Mouse (Mus musculus): ENCODE data around the gene Myrfl.

Myrfl gene

DNA sequence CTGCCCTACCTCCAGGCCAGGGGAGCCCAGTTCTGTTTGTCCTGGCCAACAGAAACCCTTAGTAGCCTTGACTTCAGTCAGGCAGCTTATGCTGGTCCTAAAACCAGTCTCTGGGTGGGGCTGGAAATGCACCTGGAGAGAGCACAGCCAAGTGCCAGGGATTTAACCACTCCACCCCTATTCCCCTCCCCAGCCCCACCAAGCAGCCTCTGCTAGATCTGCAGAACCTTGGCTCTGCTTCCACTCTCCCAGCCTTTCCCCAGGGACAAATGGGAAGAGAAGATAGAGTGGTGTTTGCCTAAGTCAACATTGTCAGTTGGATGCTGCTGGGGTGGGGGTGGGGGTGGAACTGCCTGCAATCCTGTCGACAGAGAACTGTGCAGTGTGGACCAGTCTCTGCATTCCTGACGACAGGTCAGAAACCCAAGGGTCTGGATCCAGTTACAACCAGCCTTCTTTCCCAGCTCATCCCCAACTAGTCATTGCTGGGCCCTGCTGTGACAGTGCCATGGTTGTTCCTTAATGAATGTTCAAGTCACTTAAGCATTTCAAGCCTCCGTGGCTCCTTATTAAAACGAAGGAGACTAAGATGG is 135.1 kb downstream of the Myrfl start:
- no peak for DNase-seq (ENCODE audit: extremely low read depth, insufficient read length, low spot score)

DNA sequence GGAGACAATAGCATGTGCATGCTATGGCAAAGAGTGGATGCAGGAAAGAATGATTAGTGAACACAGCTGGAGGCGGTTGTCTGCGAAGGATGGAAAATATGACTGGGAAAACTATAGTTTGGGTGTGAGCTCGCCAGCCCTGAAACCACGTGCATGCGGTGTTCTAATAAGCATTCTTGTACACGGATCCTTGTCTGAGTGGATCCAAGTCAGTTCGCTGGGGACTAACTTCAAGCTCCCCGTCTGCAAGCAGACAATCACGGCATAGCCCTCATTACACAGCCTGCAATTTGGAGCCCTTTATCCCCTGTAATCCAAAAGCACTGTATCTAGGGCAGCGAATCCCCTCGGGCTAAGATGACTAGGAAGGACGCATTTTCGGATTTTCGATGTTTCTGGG is 136.2 kb downstream of the Myrfl start:
- no peak for DNase-seq (ENCODE audit: extremely low read depth, insufficient read length, low spot score)

- no peak for DNase-seq (ENCODE audit: extremely low read depth, insufficient read length, low spot score)
Measured at GRCm38 (mm10) chr10:116759816-116760215, 136.9 kb downstream of the Myrfl start.

- DNase-seq (ENCODE audit: extremely low read depth, insufficient read length, low spot score), result no peak
Measured at GRCm38 (mm10) chr10:116755881-116756581, 140.7 kb downstream of the Myrfl start.

DNA sequence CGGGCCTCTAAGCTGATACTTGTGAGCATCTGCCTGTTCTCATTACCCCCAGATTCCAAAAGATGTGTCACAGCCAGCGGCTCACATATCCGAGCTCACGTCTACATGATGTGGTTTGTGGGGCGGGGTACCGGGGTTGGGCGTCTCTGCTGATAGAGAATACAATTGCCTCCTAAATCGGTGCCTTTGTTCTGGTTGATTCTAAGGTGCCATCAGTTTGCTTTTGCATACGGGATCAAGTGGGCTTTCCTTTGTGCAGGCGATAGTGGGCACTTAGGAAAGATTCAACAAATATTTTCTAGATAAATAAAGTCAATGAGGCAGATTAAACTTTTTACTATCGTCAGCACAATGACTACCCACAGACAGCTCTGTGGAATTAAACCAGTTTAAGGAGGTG is 141.8 kb downstream of the Myrfl start:
- DNase-seq (ENCODE audit: extremely low read depth, insufficient read length, low spot score), result no peak

DNA sequence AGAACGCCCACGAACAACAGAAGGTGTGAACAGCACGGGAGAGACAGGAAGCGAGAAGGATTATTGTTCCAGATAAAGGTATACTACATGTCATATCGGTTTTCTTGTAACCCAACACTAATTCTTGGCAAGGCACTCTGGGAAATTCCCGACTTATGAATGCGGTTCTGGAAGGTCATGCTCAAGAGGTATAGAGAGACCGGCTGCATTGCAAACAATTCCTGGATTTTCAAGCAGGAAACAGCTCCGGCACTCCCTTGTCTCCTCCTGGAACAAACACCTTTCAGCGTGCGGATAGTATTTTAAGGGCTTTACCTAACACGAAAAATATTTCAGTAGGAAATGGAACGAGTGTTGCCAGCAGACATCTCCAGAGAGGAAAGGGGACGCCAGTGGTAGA is 145.8 kb downstream of the Myrfl start:
- DNase-seq (ENCODE audit: extremely low read depth, insufficient read length, low spot score), result no peak

DNA sequence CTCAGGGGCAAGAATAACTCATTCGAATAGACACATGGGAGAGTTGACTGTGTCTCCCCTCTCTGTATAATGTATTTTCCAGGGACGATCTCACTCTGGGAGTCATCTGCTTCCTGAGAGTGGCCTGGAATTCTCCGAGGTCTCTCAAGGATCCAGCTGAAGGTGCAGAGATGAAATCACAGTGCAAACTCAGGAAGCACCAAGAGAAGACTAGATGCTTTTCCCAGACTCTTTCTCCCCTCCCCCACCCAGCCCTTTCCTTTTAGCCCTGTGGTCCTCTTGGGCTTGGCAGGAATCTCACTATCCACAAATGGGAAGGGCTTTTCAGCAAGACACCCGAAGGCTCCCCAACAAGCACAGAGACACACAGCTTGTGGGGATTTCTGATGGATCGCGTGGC is 146.7 kb downstream of the Myrfl start:
- no peak for DNase-seq (ENCODE audit: extremely low read depth, insufficient read length, low spot score)

DNA sequence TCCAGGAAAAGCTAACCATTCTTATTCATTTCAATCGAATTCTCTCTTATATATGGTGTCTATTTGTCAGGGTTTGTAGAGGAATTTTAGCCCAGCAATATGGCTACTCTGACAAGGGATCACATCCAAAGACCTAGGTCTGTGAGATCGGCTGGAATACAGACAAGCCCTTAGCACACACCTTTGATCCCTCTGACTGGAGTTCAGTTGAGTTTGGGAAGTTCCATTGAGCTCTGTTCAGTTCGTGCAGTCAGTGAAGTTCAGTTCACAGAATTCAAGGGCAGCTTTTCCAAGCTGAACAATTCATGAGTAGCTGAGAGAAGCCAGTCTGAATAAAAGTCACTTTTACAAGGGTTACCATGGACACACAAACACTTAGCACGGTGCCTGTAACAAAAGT is 148.0 kb downstream of the Myrfl start:
- no peak for DNase-seq (ENCODE audit: extremely low read depth, insufficient read length, low spot score)

GRCm38 (mm10) chr10:116746281-116747011 is 150.3 kb downstream of the Myrfl start:
- DNase-seq (ENCODE audit: extremely low read depth, insufficient read length, low spot score), result no peak

DNA sequence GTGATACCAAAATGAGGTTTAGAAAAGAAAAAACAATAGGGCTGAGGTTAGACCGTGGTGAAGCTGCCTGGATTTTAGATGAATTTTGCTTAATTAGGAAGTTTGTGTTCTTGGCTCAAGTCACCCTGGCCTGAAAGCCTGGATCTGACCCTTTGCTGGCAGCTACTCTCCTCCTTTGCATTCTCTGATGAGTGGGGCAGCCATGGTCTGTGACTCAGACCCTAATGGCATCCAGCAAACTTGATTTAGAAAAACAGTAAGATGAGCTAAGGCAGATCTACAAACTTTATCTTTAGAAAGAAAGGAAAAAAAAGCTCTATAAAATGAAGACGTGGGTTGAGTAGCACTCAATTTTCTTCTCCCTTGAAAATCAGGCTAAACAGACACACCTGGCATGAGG is 154.0 kb downstream of the Myrfl start:
- no peak for DNase-seq (ENCODE audit: extremely low read depth, insufficient read length, low spot score)

- no peak for DNase-seq (ENCODE audit: extremely low read depth, insufficient read length, low spot score)
Measured at GRCm38 (mm10) chr10:116742189-116742588, 154.5 kb downstream of the Myrfl start.

DNA sequence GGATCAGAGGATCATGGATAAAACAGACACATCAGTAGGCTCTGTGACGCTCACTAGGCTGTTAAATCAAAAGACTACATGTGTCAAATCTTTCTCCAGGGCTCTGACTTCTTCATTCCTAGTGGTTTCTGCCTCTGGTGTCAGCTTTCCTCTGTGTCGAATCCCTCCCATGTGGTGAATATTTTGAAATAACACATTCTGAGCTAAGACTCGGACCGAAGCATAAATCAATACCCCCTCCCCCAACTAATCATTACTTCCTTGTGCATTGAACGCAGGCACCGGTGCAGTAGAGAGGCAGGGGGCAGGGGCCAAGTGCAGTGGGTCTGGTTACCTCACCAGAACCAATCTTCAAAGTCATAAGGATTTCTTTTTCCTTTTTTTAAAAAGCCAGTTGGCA is 155.4 kb downstream of the Myrfl start:
- DNase-seq (ENCODE audit: extremely low read depth, insufficient read length, low spot score), result no peak

DNA sequence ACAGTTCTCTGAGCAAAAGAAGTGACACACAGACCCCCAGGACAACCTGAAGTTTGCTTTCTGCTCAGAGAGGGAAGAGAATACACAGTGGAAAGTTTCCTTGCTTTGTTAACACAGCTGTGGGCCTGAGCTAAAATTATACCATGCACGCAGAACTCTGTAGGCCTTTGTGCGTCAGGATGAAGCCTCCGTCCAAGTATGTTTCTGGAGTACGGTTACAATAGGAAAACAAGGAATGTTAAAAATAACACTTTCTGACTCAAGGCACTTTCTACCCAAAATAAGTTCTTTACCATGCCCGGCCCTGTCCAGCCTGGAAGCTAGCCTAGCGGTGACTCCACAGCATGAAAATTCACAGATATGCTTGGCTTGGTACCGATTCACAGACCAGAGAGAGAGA is 156.6 kb downstream of the Myrfl start:
- DNase-seq (ENCODE audit: extremely low read depth, insufficient read length, low spot score), result peak; percentile 70

DNA sequence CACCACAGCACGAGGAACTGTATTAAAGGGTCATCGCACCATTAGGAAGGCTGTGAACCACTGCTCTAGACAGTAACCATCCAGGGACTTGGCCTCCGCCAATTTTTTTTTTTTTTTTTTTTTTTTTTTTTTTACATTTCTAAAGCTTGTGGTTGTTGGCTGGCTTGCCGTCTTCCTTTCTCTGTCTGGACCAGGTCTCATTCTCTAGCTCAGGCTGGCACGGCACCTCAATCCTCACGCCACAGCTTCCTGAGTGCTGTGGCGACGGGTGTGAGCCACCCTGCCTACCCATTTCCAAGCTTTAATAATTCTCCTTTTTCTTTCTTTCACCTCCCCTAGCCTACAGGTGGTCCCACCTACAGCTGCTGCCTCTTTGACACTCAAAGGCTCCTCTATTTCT is 158.2 kb downstream of the Myrfl start:
- DNase-seq (ENCODE audit: extremely low read depth, insufficient read length, low spot score), result peak; percentile 73

- peak; percentile 85 for DNase-seq (ENCODE audit: extremely low read depth, insufficient read length, low spot score)
Measured at GRCm38 (mm10) chr10:116735607-116736006, 161.1 kb downstream of the Myrfl start.

DNA sequence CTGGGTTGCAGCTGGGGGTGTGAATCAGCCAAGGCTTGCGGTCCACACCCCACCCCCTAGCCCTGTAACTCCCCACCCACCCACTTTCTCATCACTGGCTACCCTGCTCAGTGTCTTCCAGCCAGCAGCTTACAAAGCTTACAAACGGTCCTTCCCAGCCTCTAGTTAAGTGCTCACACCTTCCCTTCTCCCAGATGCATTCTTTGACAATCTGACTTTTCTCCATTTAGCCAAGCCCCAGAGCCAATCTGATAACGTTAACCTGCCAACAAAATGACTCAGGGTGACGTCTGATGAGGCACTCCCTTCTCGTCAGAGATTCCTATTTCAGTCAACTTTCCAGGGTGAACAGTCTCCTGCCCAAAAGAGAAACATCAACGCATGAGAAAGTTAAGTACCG is 163.1 kb downstream of the Myrfl start:
- peak; percentile 83 for DNase-seq (ENCODE audit: extremely low read depth, insufficient read length, low spot score)

DNA sequence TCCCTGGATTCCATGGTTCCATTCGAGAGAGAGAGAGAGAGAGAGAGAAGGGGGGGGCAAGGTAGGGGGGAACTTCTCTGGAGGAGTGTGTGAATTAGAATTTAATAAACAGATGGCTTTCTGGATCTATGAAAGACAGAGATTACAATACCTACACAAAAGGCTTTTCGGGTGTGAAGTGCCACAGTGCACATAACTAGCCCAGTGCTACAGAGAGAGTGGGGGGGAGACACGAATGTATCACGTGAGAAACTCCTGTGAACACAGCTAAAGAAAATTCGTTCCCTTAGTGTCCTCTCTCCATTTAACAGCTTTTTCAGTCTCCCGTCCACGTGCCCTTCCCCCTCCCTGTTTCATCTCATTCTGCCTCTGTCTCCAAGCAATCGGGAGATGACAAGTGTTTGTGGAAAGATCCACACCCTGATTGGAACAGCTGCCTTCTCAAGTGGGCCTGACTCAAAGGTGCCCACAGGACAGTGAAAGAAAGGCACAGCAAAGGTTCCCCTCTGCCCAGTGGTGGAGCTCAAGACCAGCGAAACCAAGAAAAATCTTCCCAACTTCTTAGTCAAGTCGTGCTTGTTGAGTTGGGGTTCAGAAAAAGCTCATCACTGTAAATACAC is 166.6 kb downstream of the Myrfl start:
- DNase-seq (ENCODE audit: extremely low read depth, insufficient read length, low spot score), result no peak

GRCm38 (mm10) chr10:116728860-116729259 is 167.9 kb downstream of the Myrfl start:
- DNase-seq (ENCODE audit: extremely low read depth, insufficient read length, low spot score), result no peak

DNA sequence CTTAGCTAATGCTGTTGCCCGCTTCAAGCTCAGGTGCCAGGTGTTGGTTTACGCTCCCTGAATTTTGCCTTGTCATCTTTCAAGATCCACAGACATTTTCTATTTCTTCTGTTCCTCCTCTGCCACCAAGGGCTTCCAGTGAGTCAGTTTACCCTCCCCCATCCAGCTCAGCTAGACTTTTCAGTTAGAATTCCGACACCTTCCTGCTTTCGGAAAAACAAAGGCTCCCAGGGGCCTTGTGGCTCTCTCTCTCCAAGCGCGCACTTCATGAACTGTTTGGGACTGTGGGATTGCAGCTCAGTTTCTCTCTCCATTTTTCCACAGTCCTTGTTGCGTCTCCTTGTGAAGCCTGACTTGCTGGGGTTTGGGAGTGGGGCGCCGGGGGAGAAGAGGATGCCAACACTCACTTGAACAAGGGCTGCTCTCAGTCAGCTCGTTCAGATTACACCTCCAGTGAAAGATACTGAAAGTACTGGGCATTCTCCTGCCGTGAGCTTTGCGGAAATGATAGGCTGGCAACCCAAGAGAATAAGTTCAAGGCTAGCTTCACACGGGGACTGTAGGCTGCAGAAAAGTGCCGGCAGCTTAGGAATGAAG is 168.9 kb downstream of the Myrfl start:
- DNase-seq (ENCODE audit: extremely low read depth, insufficient read length, low spot score), result no peak
